Mouse (Mus musculus) spleen, adult 2 months (tissue): ENCODE results near the gene Gng12. TPM values are rescaled to one million over a fixed set of nuclear protein-coding genes. Genes with fewer than 3 reads are reported as not detected.
A peak's percentile ranks its signal among the peaks of the same experiment; 100 is the strongest.
"Not testable (repeated sequence)": the region's sequence is repeated elsewhere in the genome, so short reads cannot be mapped to it uniquely, and the experiment has no call there.

Experiments used
- DNase-seq, 2 experiments: peaks; one replicate each; pipeline versions ENCODE4 v3.0.0 to v3.0.0-alpha.2; 2012 to 2021; ENCODE audit warnings: low spot score in 2 of 2, low read depth in 1 of 2
- H3K27ac ChIP-seq: fragments of 200-500 bp; 2 replicates; pipeline ENCODE4 v1.5.1; 2012; ENCODE audit warnings: low read length, inconsistent platforms; ENCODE audit not compliant: insufficient read depth
- H3K27me3 ChIP-seq: fragments of 200-500 bp; 2 replicates; pipeline ENCODE4 v1.6.1; 2012; ENCODE audit warnings: mild to moderate bottlenecking, moderate library complexity, low read length, inconsistent platforms; ENCODE audit not compliant: control insufficient read depth, insufficient read depth
- H3K36me3 ChIP-seq: fragments of 200-500 bp; 2 replicates; pipeline ENCODE4 v1.6.1; 2012; ENCODE audit warnings: mild to moderate bottlenecking, low read length, inconsistent platforms; ENCODE audit not compliant: control insufficient read depth, insufficient read depth
- H3K4me1 ChIP-seq: fragments of 200-500 bp; 2 replicates; pipeline ENCODE4 v1.6.1; 2011; ENCODE audit warnings: inconsistent platforms; ENCODE audit not compliant: control insufficient read depth, insufficient read depth, insufficient read length
- H3K4me3 ChIP-seq: fragments of 200-500 bp; 2 replicates; pipeline ENCODE4 v1.5.1; 2011; ENCODE audit warnings: mild to moderate bottlenecking, inconsistent platforms; ENCODE audit not compliant: insufficient read depth, insufficient read length; ENCODE audit errors: extremely low read depth
- CTCF ChIP-seq: fragments of 200-500 bp; IDR thresholded peaks from 2 replicates; pipeline ENCODE4 v1.5.1; 2011; ENCODE audit warnings: mild to moderate bottlenecking, inconsistent platforms; ENCODE audit not compliant: insufficient read depth, insufficient read length, insufficient replicate concordance; ENCODE audit errors: extremely low read depth
- POLR2A ChIP-seq: fragments of 200-500 bp; IDR thresholded peaks from 2 replicates; pipeline ENCODE4 v1.6.1; 2011; ENCODE audit warnings: low read depth, low read length, inconsistent platforms
- WGBS: fragments of 180-500 bp; shearing (Covaris S2); methylation state at CpG from one replicate; pipeline ENCODE4 v1.1.7; 2018; 5-methylcytosine and 5-hydroxymethylcytosine counted together
- polyA plus RNA-seq: library from polyadenylated mRNA; depleted of rRNA; stranded (reverse); fragments of >200 nt; gene quantifications from 2 replicates; pipeline ENCODE4 v1.2.3, GENCODE M21; 2012

The Gng12 gene
- polyA plus RNA-seq, 1 experiment, result 6.9 TPM

GRCm38 (mm10) chr6:66953951-66954519 is 57.8 kb downstream of the Gng12 start:
- Histone ChIP-seq H3K36me3 (no peaks in the 10 kb centered on the region), H3K4me1 (peaks cover 9% of the 10 kb centered on the region; the same call in 1 of the 2 replicates), H3K27me3 (no peaks in the 10 kb centered on the region), H3K4me3 (no peak overlapping the region), H3K27ac (no peak overlapping the region)
- DNase-seq, result no peak
- TF ChIP-seq POLR2A, result no peak
- no peak for TF ChIP-seq CTCF
- 19% methylated on average over 11 of the region's 11 CpGs for WGBS

GRCm38 (mm10) chr6:66955089-66955657 is 59.0 kb downstream of the Gng12 start:
- 81% methylated on average over 11 of the region's 11 CpGs for WGBS
- peaks cover 9% of the 10 kb centered on the region; the same call in 1 of the 2 replicates for H3K4me1 ChIP-seq
- peak; percentile 43; the same call in 1 of the 2 replicates for TF ChIP-seq CTCF
- no peak for TF ChIP-seq POLR2A
- peak in 1 of 2 experiments; percentile 17 for DNase-seq
- H3K4me3 ChIP-seq, result no peak overlapping the region
- no peaks in the 10 kb centered on the region for H3K36me3 ChIP-seq
- no peaks in the 10 kb centered on the region for H3K27me3 ChIP-seq
- no peak overlapping the region for H3K27ac ChIP-seq

- Histone ChIP-seq H3K36me3 (no peaks in the 10 kb centered on the region), H3K27me3 (no peaks in the 10 kb centered on the region), H3K27ac (no peak overlapping the region), H3K4me3 (no peak overlapping the region), H3K4me1 (peaks cover 9% of the 10 kb centered on the region; the same call in 1 of the 2 replicates)
- DNase-seq, result no peak
- 68% methylated on average over 5 of the region's 5 CpGs for WGBS
- TF ChIP-seq CTCF, result no peak
These were observed 62.5 kb downstream of the Gng12 start for GRCm38 (mm10) chr6:66958466-66959235.

GRCm38 (mm10) chr6:66962582-66963043 is 66.4 kb downstream of the Gng12 start:
- no peak overlapping the region for H3K27ac ChIP-seq
- no peak overlapping the region for H3K4me3 ChIP-seq
- no peaks in the 10 kb centered on the region for H3K27me3 ChIP-seq
- H3K4me1 ChIP-seq, result peaks cover 6% of the 10 kb centered on the region; the same call in 1 of the 2 replicates
- TF ChIP-seq CTCF (peak; percentile 55; the same call in 1 of the 2 replicates), POLR2A (no peak)
- H3K36me3 ChIP-seq, result no peaks in the 10 kb centered on the region
- 17% methylated on average over 2 of the region's 2 CpGs for WGBS
- peak; percentile 15 to 39 for DNase-seq

- H3K4me3 ChIP-seq, result no peak overlapping the region
- no peaks in the 10 kb centered on the region for H3K27me3 ChIP-seq
- DNase-seq, result no peak
- no peak overlapping the region for H3K27ac ChIP-seq
- H3K4me1 ChIP-seq, result peaks cover 10% of the 10 kb centered on the region
- no peaks in the 10 kb centered on the region for H3K36me3 ChIP-seq
- WGBS, result 83% methylated on average over 1 of the region's 1 CpGs
- TF ChIP-seq POLR2A, result no peak
- no peak for TF ChIP-seq CTCF
These were observed 66.9 kb downstream of the Gng12 start for GRCm38 (mm10) chr6:66963068-66963467.

- H3K36me3 ChIP-seq, H3K27ac ChIP-seq, H3K4me3 ChIP-seq, DNase-seq, H3K27me3 ChIP-seq: not testable (repeated sequence)
- H3K4me1 ChIP-seq, result peaks cover 11% of the 10 kb centered on the region
- 95% methylated on average over 3 of the region's 3 CpGs for WGBS
These were observed 67.5 kb downstream of the Gng12 start for GRCm38 (mm10) chr6:66963651-66964050.

- no peaks in the 10 kb centered on the region for H3K27me3 ChIP-seq
- peaks cover 10% of the 10 kb centered on the region for H3K4me1 ChIP-seq
- DNase-seq, result no peak
- H3K27ac ChIP-seq, result no peak overlapping the region
- WGBS, result 78% methylated on average over 4 of the region's 4 CpGs
- H3K36me3 ChIP-seq, result no peaks in the 10 kb centered on the region
- TF ChIP-seq POLR2A, result no peak
- no peak for TF ChIP-seq CTCF
- no peak overlapping the region for H3K4me3 ChIP-seq
These were observed 68.0 kb downstream of the Gng12 start for GRCm38 (mm10) chr6:66964222-66964621.
